Mouse (Mus musculus): ENCODE results near the gene Ccdc88a. TPM values are rescaled to one million over a fixed set of nuclear protein-coding genes. Genes with fewer than 3 reads are reported as not detected.

Gene Ccdc88a
- 4.0 and 4.4 TPM in 2 replicates for total RNA-seq (2012; rRNA removed)
- polyA plus RNA-seq (2012; ENCODE audit: insufficient read depth in 1 of 2, insufficient read length in 2 of 2, low read depth in 1 of 2, low replicate concordance in 2 of 2, missing spikeins in 1 of 2) = 100 to 1,000 TPM in 1 of 2 experiments, 1 to 10 TPM in 1; 5.9 to 225 TPM

DNA sequence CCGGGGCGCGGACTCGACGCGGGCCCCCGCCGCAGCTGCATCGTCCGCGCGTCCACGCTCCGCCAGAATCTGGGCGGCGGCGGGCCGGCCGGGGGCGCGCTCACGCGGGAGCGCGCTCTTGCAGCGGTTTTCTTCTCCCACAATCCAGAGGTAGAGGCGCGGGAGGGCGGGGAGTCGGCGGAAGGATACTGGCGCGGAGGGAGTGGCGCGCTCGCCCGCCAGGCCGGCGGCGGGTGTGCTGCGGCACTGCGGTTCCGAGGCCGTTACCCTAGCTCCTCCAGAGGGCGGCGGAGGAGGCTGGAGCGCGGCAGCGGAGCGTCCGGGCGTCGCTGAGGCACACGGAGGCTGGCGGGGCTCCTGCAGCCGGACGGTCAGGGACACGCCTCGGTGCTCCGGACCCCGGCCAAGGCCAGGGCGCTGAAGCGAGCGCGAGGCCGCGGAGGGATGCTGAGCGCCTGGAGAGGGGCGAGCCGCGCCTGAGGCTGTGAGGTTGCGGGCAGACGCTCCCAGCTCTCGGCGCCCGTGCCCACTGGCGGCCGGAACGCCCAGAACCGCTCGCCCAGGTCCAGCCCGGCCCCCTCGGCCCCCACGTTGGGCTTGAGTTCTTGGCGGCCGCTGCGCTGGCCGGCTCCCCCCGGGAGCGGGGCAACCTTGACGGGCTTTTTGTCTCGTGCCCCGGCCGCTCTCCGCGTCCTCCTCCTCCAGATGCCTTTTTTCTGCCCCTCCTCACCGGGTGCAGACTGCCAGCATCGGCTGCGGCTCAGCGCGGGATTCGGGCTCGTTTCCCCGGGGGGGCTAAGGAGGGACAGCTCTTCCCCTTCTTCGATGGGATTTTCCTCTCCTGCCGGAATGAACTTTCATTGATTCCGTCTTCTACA lies at the start of gene Ccdc88a:
Ccdc88a (plus strand) TSS at position 263 of the 878 bp plus-strand sequence.
- peak within 1 kb of the TSS; percentile 85 for H3K9ac ChIP-seq (ENCODE audit: control insufficient read depth, low read depth, low read length, poor library complexity, severe bottlenecking)
- H3K4me3 ChIP-seq (ENCODE audit: control insufficient read depth in 1 of 2, insufficient read depth in 1 of 2, low read depth in 2 of 2, low read length in 2 of 2) = peak within 1 kb of the TSS; percentile 84 to 96
- H3K36me3 ChIP-seq (ENCODE audit: control insufficient read depth in 1 of 2, insufficient read depth in 2 of 2, low read length in 2 of 2) = peaks cover 0 to 9% of the 10 kb centered on the region in 2 experiments; a peak in 2 of 4 replicates
- peaks cover 11% of the 10 kb centered on the region for H3K79me2 ChIP-seq (ENCODE audit: control insufficient read depth, insufficient read depth, low read length, poor library complexity)
- peak within 1 kb of the TSS; percentile 10 for H3K27ac ChIP-seq (ENCODE audit: control insufficient read depth, low read depth, low read length)
- H3K27me3 ChIP-seq (ENCODE audit: control insufficient read depth in 1 of 2, insufficient read depth in 2 of 2, low read length in 2 of 2) = peaks cover 3 to 8% of the 10 kb centered on the region in 2 experiments; a peak in 2 of 4 replicates
- DNase-seq (ENCODE audit: low read depth, low spot score) = peak; percentile 98
- no peaks in the 10 kb centered on the region for H3K9me3 ChIP-seq (replicated peaks; ENCODE audit: insufficient read depth, low read length)
- peaks cover 2 to 6% of the 10 kb centered on the region in 2 experiments for H3K4me1 ChIP-seq (ENCODE audit: control insufficient read depth in 1 of 2, insufficient read depth in 2 of 2, low read length in 2 of 2)
- TF ChIP-seq RAD21 (IDR thresholded peaks at IDR 0.05; ENCODE audit: low read depth, low read length) (no peak; the same call in 1 of the 2 replicates), ZC3H11A (IDR thresholded peaks at IDR 0.05; ENCODE audit: low read depth, low read length) (no peak), POLR2A (IDR thresholded peaks at IDR 0.05; ENCODE audit: control insufficient read depth in 1 of 2, insufficient read depth in 1 of 2, low read depth in 1 of 2, low read length in 2 of 2, poor library complexity in 1 of 2) (peak; percentile 91 to 97), POLR2AphosphoS2 (IDR thresholded peaks at IDR 0.05; ENCODE audit: low read length) (peak; percentile 80; the same call in 1 of the 2 replicates), BHLHE40 (IDR thresholded peaks at IDR 0.05; ENCODE audit: borderline replicate concordance, low read depth, low read length) (no peak; the same call in 1 of the 2 replicates), ZMIZ1 (IDR thresholded peaks at IDR 0.05; ENCODE audit: low read depth, low read length) (peak; percentile 92), MAFK (IDR thresholded peaks at IDR 0.05; ENCODE audit: borderline replicate concordance, low read depth, low read length) (no peak), CHD1 (IDR thresholded peaks at IDR 0.05; ENCODE audit: low read depth, low read length) (peak; percentile 36; the same call in 1 of the 2 replicates), USF2 (IDR thresholded peaks at IDR 0.05; ENCODE audit: borderline replicate concordance in 1 of 2, insufficient read depth in 1 of 2, low read depth in 1 of 2, low read length in 2 of 2) (no peak), SMC3 (IDR thresholded peaks at IDR 0.05; ENCODE audit: low read depth, low read length) (no peak), USF1 (IDR thresholded peaks at IDR 0.05; ENCODE audit: low read depth, low read length) (no peak), NRF1 (IDR thresholded peaks at IDR 0.05; ENCODE audit: insufficient read depth, low read depth, low read length, poor library complexity, severe bottlenecking) (0 out of 2 replicates have a peak, but pooled peaks have one; percentile 24), JUND (IDR thresholded peaks at IDR 0.05; ENCODE audit: low read depth, low read length) (no peak), GATA1 (IDR thresholded peaks at IDR 0.05; ENCODE audit: low read depth, low read length) (no peak), POLR2AphosphoS5 (IDR thresholded peaks at IDR 0.05; ENCODE audit: borderline replicate concordance, low read depth, low read length) (no peak), MEF2A (IDR thresholded peaks at IDR 0.05; ENCODE audit: extremely low read depth, insufficient replicate concordance, low read depth, low read length, poor library complexity, severe bottlenecking) (no peak), MYB (IDR thresholded peaks at IDR 0.05; ENCODE audit: low read depth, low read length) (peak; percentile 70), ZNF384 (IDR thresholded peaks at IDR 0.05; ENCODE audit: low read depth, low read length) (no peak), UBTF (IDR thresholded peaks at IDR 0.05; ENCODE audit: borderline replicate concordance, insufficient read depth, low read depth, low read length) (peak; percentile 99), TBP (IDR thresholded peaks at IDR 0.05; ENCODE audit: low read depth, low read length) (peak; percentile 89), MAZ (IDR thresholded peaks at IDR 0.05; ENCODE audit: low read depth, low read length) (peak; percentile 92), SIN3A (IDR thresholded peaks at IDR 0.05; ENCODE audit: low read length) (peak; percentile 60), TCF12 (IDR thresholded peaks at IDR 0.05; ENCODE audit: low read depth, low read length) (peak; percentile 85), ZKSCAN1 (IDR thresholded peaks at IDR 0.05; ENCODE audit: low read depth, low read length) (0 out of 2 replicates have a peak, but pooled peaks have one; percentile 14), KAT2A (conservative IDR thresholded peaks at IDR 0.05; ENCODE audit: low read depth, low read length) (peak; percentile 93), ELF1 (IDR thresholded peaks at IDR 0.05; ENCODE audit: low read depth, low read length) (peak; percentile 54), NELFE (IDR thresholded peaks at IDR 0.05; ENCODE audit: low read depth, low read length) (peak; percentile 91), ETS1 (IDR thresholded peaks at IDR 0.05; ENCODE audit: low read depth, low read length) (peak; percentile 34; the same call in 1 of the 2 replicates), CHD2 (IDR thresholded peaks at IDR 0.05; ENCODE audit: low read length) (no peak), GABPA (IDR thresholded peaks at IDR 0.05; ENCODE audit: low read depth, low read length) (no peak), MYC (IDR thresholded peaks at IDR 0.05; ENCODE audit: low read depth, low read length) (no peak), RCOR1 (IDR thresholded peaks at IDR 0.05; ENCODE audit: low read depth, low read length) (no peak), MXI1 (IDR thresholded peaks at IDR 0.05; ENCODE audit: low read depth, low read length) (peak; percentile 37; the same call in 1 of the 2 replicates), TAL1 (IDR thresholded peaks at IDR 0.05; ENCODE audit: low read length) (no peak)

Data from MEL (cell line).